Mouse (Mus musculus) monocyte, adult 59 days (primary cell): Measurements from ENCODE around the gene Fer1l4. TPM values are rescaled to one million over a fixed set of nuclear protein-coding genes. Genes with fewer than 3 reads are reported as not detected.

ENCODE experiments used
- total RNA-seq, 2 experiments: library from RNA; stranded (reverse); gene quantifications; one replicate each; pipeline ENCODE4 v1.2.4; 2023

Gene Fer1l4
- not detected for total RNA-seq

GRCm38 (mm10) chr2:156052816-156053215 is at the start of gene Fer1l4:
Fer1l4 (minus strand) TSS chr2:156052947.

DNA sequence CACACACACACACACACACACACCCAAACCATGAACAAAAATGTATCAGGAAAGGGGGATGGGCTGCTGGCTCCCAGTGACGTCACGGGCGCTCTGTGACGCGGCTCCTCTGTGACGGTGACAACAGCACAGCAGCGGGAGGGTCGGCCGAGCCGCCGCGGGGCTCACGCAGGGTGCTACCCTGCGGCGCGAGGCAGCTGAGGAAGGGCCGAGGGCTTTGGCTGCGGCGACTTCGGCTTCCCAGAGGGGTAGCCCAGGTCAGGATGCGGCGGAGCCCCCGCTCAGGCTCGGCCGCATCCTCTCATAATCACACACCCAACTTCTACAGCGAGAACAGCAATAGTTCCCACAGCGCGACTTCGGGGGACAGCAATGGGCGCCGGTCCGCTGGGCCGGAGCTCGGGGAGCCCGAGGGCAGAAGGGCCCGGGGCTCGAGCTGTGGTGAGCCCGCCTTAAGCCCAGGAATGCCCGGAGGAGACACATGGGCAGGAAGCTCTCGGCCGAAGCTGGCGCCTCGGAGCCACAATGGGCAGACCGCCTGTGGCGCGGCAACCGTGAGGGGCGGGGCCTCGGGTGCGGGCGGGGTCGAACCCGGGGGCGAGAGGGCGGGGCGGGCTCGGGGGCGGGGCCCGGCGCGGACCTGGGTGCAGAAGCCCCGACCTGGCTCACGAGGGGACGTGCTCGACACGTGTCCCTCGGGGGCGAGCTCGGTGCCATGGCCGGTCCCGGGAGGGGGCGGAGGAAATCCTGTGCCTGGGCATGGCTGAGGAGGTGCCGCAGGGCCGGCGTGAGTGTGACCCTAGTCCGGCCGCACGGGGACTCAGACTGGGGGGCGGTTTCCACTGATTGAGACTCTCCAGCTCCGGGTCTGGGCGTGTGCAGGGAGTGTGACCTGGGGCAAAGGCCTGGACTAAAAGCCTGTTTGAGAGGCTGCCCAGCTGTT is 12.6 kb upstream of the Fer1l4 start, which contains the start of gene Spag4:
TSS of gene Spag4 (plus strand) at position 77 of the 943 bp plus-strand sequence.

GRCm38 (mm10) chr2:156007888-156008532 is 44.7 kb downstream of the Fer1l4 start, which contains the start of the genes 6430550D23Rik and Ergic3:
6430550D23Rik (minus strand) TSS chr2:156007977.
Ergic3 (plus strand) TSS chr2:156008045.

Other genes starting within 250 kb of the Fer1l4 start
- 10 to 100 TPM; 16.6 to 19.8 TPM for gene BC029722, start 233.5 kb downstream of the Fer1l4 start, total RNA-seq
- 100 to 1,000 TPM; 105 to 131 TPM for gene Eif6, start 226.0 kb downstream of the Fer1l4 start, total RNA-seq
- not detected for gene Fam83c, start 218.1 kb downstream of the Fer1l4 start, total RNA-seq
- 10 to 100 TPM; 19.4 to 29.6 TPM for gene Uqcc1, start 122.6 kb downstream of the Fer1l4 start, total RNA-seq
- gene Gm15557, start 112.2 kb downstream of the Fer1l4 start, total RNA-seq = not detected
- gene Gdf5, start 107.6 kb downstream of the Fer1l4 start, total RNA-seq = not detected
- gene Cep250, start 96.5 kb downstream of the Fer1l4 start, total RNA-seq = 10 to 100 TPM; 52.9 to 56.1 TPM
- gene 6430550D23Rik, start 45.0 kb downstream of the Fer1l4 start, total RNA-seq = 1 to 10 TPM in 1 of 2 experiments, under 1 TPM in 1; 0.49 to 3.8 TPM
- 100 to 1,000 TPM; 100 to 112 TPM for gene Ergic3, start 44.9 kb downstream of the Fer1l4 start, total RNA-seq
- 1 to 10 TPM in 1 of 2 experiments, under 1 TPM in 1; 0.55 to 1.2 TPM for gene Spag4, start 12.2 kb upstream of the Fer1l4 start, total RNA-seq
- gene Cpne1, start 59.0 kb upstream of the Fer1l4 start, total RNA-seq = 10 to 100 TPM; 63.3 to 70.1 TPM
- 10 to 100 TPM; 23.0 to 27.6 TPM for gene Rbm12, start 59.0 kb upstream of the Fer1l4 start, total RNA-seq
- 10 to 100 TPM; 15.0 to 27.7 TPM for gene Gm28036, start 74.1 kb upstream of the Fer1l4 start, total RNA-seq
- gene Romo1, start 91.1 kb upstream of the Fer1l4 start, total RNA-seq = 10 to 100 TPM; 46.2 to 68.7 TPM
- 10 to 100 TPM; 26.0 to 29.9 TPM for gene Nfs1, start 91.2 kb upstream of the Fer1l4 start, total RNA-seq
- 1,000 to 10,000 TPM; 1,343 to 1,424 TPM for gene Rbm39, start 127.3 kb upstream of the Fer1l4 start, total RNA-seq
- 10 to 100 TPM; 33.1 to 51.1 TPM for gene Phf20, start 143.5 kb upstream of the Fer1l4 start, total RNA-seq